Mouse (Mus musculus) ES-Bruce4 (cell line): Measurements from ENCODE around the gene Opalin. TPM values are rescaled to one million over a fixed set of nuclear protein-coding genes. Genes with fewer than 3 reads are reported as not detected.

Experiments
- H3K27ac ChIP-seq: 2 replicates; pipeline ENCODE4 v1.5.1; 2012; ENCODE audit warnings: low read length, inconsistent platforms; ENCODE audit not compliant: insufficient read depth
- H3K27me3 ChIP-seq: 2 replicates; pipeline ENCODE4 v1.6.1; 2012; ENCODE audit warnings: mild to moderate bottlenecking, low read length, inconsistent platforms; ENCODE audit not compliant: control insufficient read depth, poor library complexity, insufficient read depth, severe bottlenecking
- H3K36me3 ChIP-seq: 2 replicates; pipeline ENCODE4 v1.6.1; 2012; ENCODE audit warnings: inconsistent platforms, mild to moderate bottlenecking, low read length, moderate library complexity; ENCODE audit not compliant: control insufficient read depth, poor library complexity, insufficient read depth, severe bottlenecking
- H3K4me1 ChIP-seq: one replicate; pipeline ENCODE4 v1.8.1; 2011; ENCODE audit warnings: low read length; ENCODE audit not compliant: control insufficient read depth, insufficient read depth
- H3K4me3 ChIP-seq: 2 replicates; pipeline ENCODE4 v1.5.1; 2011; ENCODE audit warnings: low read depth, mild to moderate bottlenecking, low read length
- H3K9ac ChIP-seq: 2 replicates; pipeline ENCODE4 v1.6.1; 2012; ENCODE audit warnings: low read depth, mild to moderate bottlenecking, inconsistent platforms; ENCODE audit not compliant: poor library complexity, severe bottlenecking
- H3K9me3 ChIP-seq: replicated peaks from 2 replicates; pipeline ENCODE4 v1.6.1; 2012; ENCODE audit warnings: mild to moderate bottlenecking, low read length, inconsistent platforms; ENCODE audit not compliant: control insufficient read depth, poor library complexity, insufficient read depth, severe bottlenecking
- CTCF ChIP-seq: IDR thresholded peaks from one replicate; pipeline ENCODE4 v1.8.1; 2011; ENCODE audit warnings: low read depth, low read length
- EP300 ChIP-seq: IDR thresholded peaks from 2 replicates; pipeline ENCODE4 v1.6.1; 2011; ENCODE audit warnings: low read depth, low read length; ENCODE audit not compliant: insufficient read depth
- POLR2A ChIP-seq: IDR thresholded peaks from one replicate; pipeline ENCODE4 v1.8.1; 2011; ENCODE audit warnings: low read length; ENCODE audit not compliant: insufficient read depth
- polyA plus RNA-seq: library from polyadenylated mRNA; stranded (reverse); fragments of >200 nt; gene quantifications from 2 replicates; pipeline ENCODE4 v1.2.4, GENCODE M21; 2011; ENCODE audit warnings: low read depth; ENCODE audit not compliant: missing spikeins, insufficient read depth, insufficient read length

Opalin gene
- polyA plus RNA-seq, 1 experiment = not detected

DNA sequence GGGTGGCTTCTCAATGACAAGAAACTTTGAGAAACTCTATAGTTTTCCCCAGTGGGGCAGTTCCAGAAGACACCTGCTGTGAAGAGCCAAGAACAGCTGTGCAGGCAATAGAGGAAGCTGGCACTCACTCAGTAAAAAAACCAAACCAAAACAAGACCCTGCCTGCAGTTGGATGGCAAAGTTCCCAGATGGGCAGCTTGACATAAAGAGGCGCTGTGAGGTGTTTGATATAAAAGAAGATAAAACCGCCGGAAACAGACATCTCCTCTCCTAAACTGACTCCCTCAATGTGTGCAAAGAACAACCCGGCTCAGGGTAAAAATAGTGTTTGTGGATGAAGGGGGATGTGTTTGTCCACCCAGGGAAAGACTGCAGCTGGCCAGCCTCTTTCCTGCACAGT lies 54.7 kb downstream of the Opalin start:
- TF ChIP-seq EP300 = no peak
- H3K9me3 ChIP-seq = no peaks in the 10 kb centered on the region
- H3K9ac ChIP-seq = no peak overlapping the region
- no peaks in the 10 kb centered on the region for H3K27me3 ChIP-seq
- no peaks in the 10 kb centered on the region for H3K4me1 ChIP-seq
- H3K36me3 ChIP-seq = no peaks in the 10 kb centered on the region
- no peak overlapping the region for H3K4me3 ChIP-seq
- no peak overlapping the region for H3K27ac ChIP-seq

DNA sequence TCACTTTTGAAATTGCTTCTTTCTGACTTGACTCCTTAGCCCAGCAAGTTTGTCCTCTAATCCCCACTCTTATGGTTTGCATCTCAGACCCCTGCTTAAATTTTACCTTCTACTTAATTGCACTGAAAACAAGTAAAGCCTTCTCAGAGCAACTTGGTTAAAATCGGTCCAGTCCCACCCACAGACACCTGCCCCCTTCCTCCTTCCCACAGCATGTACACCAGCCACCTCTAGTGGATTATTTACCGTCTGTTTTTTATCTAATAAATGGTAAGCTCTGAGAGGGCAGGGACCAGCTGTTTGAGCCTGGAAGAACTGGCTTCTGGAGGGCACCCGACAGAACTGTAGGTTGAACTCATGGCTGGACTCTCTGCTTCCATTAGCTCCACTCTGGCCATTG lies 56.4 kb downstream of the Opalin start:
- no peak for TF ChIP-seq CTCF
- no peak for TF ChIP-seq EP300
- no peak for TF ChIP-seq POLR2A
- no peaks in the 10 kb centered on the region for H3K27me3 ChIP-seq
- no peak overlapping the region for H3K4me3 ChIP-seq
- H3K9ac ChIP-seq = no peak overlapping the region
- no peaks in the 10 kb centered on the region for H3K9me3 ChIP-seq
- H3K36me3 ChIP-seq = no peaks in the 10 kb centered on the region
- no peak overlapping the region for H3K27ac ChIP-seq
- H3K4me1 ChIP-seq = no peaks in the 10 kb centered on the region

DNA sequence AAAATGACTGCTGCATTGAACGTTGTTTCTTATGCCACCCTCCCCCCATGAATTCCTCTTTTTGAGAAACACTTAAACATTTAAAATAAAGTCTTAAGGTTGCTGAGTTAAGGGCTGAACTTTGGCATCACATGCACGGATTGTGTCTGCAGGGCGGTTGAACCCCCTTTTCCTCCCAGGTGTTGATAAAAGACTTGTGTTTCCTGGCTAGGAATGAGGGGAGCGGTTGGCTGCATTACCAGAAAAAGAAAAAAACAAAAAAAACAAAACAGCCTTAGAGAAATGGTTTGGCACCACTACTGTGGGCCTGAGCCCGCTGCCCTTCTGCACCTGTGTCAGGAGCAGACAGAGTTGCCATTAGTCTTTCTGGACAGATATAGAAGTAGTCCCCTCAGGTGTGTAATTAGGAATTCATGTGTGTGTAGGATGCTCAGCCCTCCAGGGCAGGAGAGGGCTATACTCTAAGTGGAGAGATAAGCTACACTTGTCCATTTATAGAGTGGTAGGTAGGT lies 57.7 kb downstream of the Opalin start:
- H3K9ac ChIP-seq = no peak overlapping the region
- no peak overlapping the region for H3K4me3 ChIP-seq
- TF ChIP-seq POLR2A = no peak
- no peak for TF ChIP-seq CTCF
- no peak for TF ChIP-seq EP300
- H3K27me3 ChIP-seq = no peaks in the 10 kb centered on the region
- no peaks in the 10 kb centered on the region for H3K4me1 ChIP-seq
- H3K27ac ChIP-seq = no peak overlapping the region
- H3K36me3 ChIP-seq = no peaks in the 10 kb centered on the region
- H3K9me3 ChIP-seq = no peaks in the 10 kb centered on the region

DNA sequence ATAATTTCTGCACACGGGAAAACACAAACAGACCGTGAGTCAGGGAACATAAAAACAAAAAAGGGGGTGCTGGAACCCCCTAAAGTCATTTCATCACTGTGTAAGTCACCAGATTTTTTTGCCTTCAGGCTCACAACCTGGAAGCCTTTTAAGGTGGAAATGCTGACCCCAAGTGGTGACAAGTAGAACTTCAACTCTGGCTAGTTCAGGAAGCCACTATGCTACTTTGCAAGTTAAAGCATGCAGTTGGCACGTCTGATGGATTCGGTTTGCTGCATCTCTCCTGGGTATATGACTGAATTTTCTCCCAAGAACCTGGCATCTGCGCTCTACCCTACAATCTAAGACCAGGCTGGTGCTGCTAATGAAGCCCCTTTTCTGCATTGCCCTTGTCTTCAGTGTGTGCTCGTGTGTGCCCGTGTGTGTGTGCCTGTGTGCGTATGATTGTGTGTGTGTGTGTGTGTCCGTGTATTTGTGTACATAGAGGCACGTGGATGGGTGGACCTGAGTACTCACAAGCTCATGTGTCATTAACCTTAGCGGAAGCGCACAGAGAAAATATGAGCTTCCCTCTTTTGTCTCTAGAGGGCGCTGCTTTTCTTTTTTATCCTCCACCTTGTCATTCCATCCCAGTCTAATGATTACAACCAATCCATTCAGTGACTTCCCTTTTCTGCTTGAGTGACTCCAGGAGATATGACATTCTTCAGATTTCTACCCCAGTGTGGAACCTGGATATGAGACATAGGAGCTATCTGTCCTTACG lies 60.8 kb downstream of the Opalin start:
- Histone ChIP-seq H3K9ac (no peak overlapping the region), H3K36me3 (no peaks in the 10 kb centered on the region), H3K27ac (no peak overlapping the region), H3K9me3 (no peaks in the 10 kb centered on the region), H3K27me3 (no peaks in the 10 kb centered on the region), H3K4me3 (peak overlapping the region; percentile 65), H3K4me1 (peaks cover 8% of the 10 kb centered on the region)
- TF ChIP-seq POLR2A (no peak), EP300 (no peak), CTCF (peak; percentile 30)

DNA sequence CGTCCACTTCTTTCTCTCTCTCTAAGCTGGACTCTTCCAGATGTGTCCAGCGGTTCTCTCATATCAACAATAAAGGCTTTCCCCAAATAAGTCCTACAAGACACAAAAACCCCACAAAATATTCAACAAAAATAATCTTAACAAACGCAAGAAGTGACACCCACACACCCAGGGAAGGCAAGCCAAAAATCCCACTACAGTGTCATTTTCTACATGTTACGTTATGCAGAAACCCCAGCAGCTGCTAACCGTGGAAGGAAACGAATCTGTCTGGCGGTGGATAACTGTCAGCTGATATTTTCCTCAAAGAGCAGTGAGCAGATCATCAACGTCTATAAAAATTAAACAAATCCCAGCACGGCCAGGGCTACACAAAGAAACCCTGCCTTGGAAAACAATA lies 62.9 kb downstream of the Opalin start:
- Histone ChIP-seq H3K27me3 (no peaks in the 10 kb centered on the region), H3K27ac (peak overlapping the region; percentile 51), H3K9ac (no peak overlapping the region), H3K9me3 (no peaks in the 10 kb centered on the region), H3K36me3 (no peaks in the 10 kb centered on the region), H3K4me1 (peaks cover 9% of the 10 kb centered on the region), H3K4me3 (no peak overlapping the region)
- TF ChIP-seq EP300 (no peak), POLR2A (no peak), CTCF (no peak)

DNA sequence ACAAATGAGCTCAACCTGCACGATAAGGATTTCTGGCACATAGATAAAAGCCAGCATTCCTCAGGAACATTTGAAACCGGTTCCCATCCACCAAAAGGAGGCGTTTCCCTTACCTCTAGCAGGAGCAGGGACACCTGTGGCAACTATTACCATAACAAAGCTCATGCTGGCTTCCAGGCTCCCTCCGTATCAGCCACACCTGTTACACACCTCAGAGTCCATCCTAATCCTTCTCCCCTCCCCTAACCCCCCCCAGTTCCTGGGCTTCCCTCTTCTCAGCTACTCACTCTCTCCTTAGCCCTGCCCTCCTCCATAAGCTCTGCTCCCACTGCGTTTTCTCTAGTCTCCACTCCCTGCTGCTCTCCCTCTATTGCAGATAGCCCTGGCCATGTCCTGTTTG lies 63.3 kb downstream of the Opalin start:
- no peaks in the 10 kb centered on the region for H3K36me3 ChIP-seq
- H3K27ac ChIP-seq = peak overlapping the region; percentile 82
- no peaks in the 10 kb centered on the region for H3K27me3 ChIP-seq
- H3K4me3 ChIP-seq = no peak overlapping the region
- no peak overlapping the region for H3K9ac ChIP-seq
- no peaks in the 10 kb centered on the region for H3K9me3 ChIP-seq
- no peak for TF ChIP-seq CTCF
- TF ChIP-seq EP300 = peak; percentile 94
- H3K4me1 ChIP-seq = peaks cover 9% of the 10 kb centered on the region

Other genes with a start within 250 kb of the Opalin start
- gene Ccnj, start 245.8 kb downstream of the Opalin start, polyA plus RNA-seq = 7.4 and 9.4 TPM in 2 replicates
- gene Zfp518a, start 182.4 kb downstream of the Opalin start, polyA plus RNA-seq = 34.4 and 41.3 TPM in 2 replicates
- gene Blnk, start 82.6 kb downstream of the Opalin start, polyA plus RNA-seq = 6.0 and 7.6 TPM in 2 replicates
- gene Dntt, start 47.8 kb downstream of the Opalin start, polyA plus RNA-seq = not detected in 2 replicates
- not detected in 2 replicates for gene Tll2, start 129.7 kb upstream of the Opalin start, polyA plus RNA-seq
- gene Tm9sf3, start 186.9 kb upstream of the Opalin start, polyA plus RNA-seq = 115 and 121 TPM in 2 replicates